Mouse (Mus musculus) kidney, adult 2 months (tissue): ENCODE data around the gene Slamf9.

Experiments used
- CTCF ChIP-seq: fragments of 200-500 bp; conservative IDR thresholded peaks from 2 replicates; pipeline ENCODE4 v1.5.1; 2011; ENCODE audit warnings: low read depth, mild to moderate bottlenecking, control low read depth, low read length, moderate library complexity, mixed read lengths; ENCODE audit not compliant: insufficient read depth, insufficient read length
- POLR2A ChIP-seq: fragments of 200-500 bp; IDR thresholded peaks from one replicate; pipeline ENCODE4 v1.6.1; 2011; ENCODE audit warnings: low read depth, low read length, control low read depth

DNA sequence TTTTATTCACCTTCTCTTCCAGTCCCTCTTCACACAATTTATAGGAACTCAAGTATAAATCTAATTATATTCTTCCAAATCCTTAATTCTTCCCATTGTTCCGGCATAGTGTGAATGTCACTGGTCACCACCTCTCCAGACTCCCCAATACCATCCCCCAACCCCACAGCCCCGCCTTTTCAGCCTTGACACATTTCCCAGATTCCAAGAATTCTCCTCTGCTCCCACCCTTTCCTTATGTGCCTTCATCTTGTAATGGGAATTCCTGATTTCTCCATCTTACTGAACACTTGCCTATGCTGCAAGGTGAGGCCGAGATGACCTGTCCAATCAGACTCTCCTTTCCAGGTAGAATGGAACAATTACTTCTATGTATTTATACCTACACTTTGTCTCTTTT, 17.1 kb upstream of the Slamf9 start:
- TF ChIP-seq POLR2A (no peak), CTCF (no peak)
